Mouse (Mus musculus) limb, embryonic 14.5 days (tissue): ENCODE measurements around the gene Spata20. TPM values are rescaled to one million over a fixed set of nuclear protein-coding genes. Genes with fewer than 3 reads are reported as not detected.
A peak's percentile ranks its signal among the peaks of the same experiment; 100 is the strongest.

Source experiments
- ATAC-seq: fragments of 200-750 bp; cut with Nextera tagmentation; 2 replicates; pipeline ENCODE4 v1.8.0; 2017; ENCODE audit warnings: low read depth, moderate number of reproducible peaks, moderate TSS enrichment; ENCODE audit not compliant: low FRiP score
- DNase-seq: peaks from one replicate; pipeline ENCODE4 v3.0.0-alpha.2; 2015; ENCODE audit warnings: low spot score
- H3K27ac ChIP-seq: fragments of 300-500 bp; sonication (generic); replicated peaks from 2 replicates; pipeline ENCODE4 v1.5.1; 2014; ENCODE audit warnings: low read depth, mild to moderate bottlenecking, low read length, moderate library complexity, mixed read lengths
- H3K27me3 ChIP-seq: fragments of 300-500 bp; sonication (generic); 2 replicates; pipeline ENCODE4 v1.6.1; 2014; ENCODE audit warnings: low read length, mixed read lengths; ENCODE audit not compliant: control insufficient read depth, insufficient read depth
- H3K36me3 ChIP-seq: fragments of 300-500 bp; sonication (generic); 2 replicates; pipeline ENCODE4 v1.6.1; 2014; ENCODE audit warnings: mild to moderate bottlenecking, low read length, moderate library complexity, mixed read lengths; ENCODE audit not compliant: control insufficient read depth, insufficient read depth
- H3K4me1 ChIP-seq: fragments of 300-500 bp; sonication (generic); 2 replicates; pipeline ENCODE4 v1.6.1; 2014; ENCODE audit warnings: antibody characterized with exemption, low read length, mixed read lengths; ENCODE audit not compliant: control insufficient read depth, insufficient read depth
- H3K4me2 ChIP-seq: fragments of 300-500 bp; sonication (generic); replicated peaks from 2 replicates; pipeline ENCODE4 v1.6.1; 2014; ENCODE audit warnings: low read depth, mild to moderate bottlenecking, low read length, moderate library complexity; ENCODE audit not compliant: severe bottlenecking
- H3K4me3 ChIP-seq: fragments of 300-500 bp; sonication (generic); replicated peaks from 2 replicates; pipeline ENCODE4 v1.5.1; 2014; ENCODE audit warnings: low read length
- H3K9ac ChIP-seq: fragments of 300-500 bp; sonication (generic); 2 replicates; pipeline ENCODE4 v1.6.1; 2014; ENCODE audit warnings: mild to moderate bottlenecking, low read depth, low read length, moderate library complexity; ENCODE audit not compliant: severe bottlenecking
- H3K9me3 ChIP-seq: fragments of 300-500 bp; sonication (generic); 2 replicates; pipeline ENCODE4 v1.6.1; 2016; ENCODE audit warnings: low read length; ENCODE audit not compliant: control insufficient read depth
- POLR2A ChIP-seq: fragments of 200-500 bp; IDR thresholded peaks from 2 replicates; pipeline ENCODE4 v1.8.0; 2012; ENCODE audit warnings: inconsistent platforms, mild to moderate bottlenecking, moderate library complexity, borderline replicate concordance; ENCODE audit not compliant: insufficient read depth, insufficient read length; ENCODE audit errors: extremely low read depth
- WGBS: fragments of 180-500 bp; shearing (Covaris S2); extraction: QIAGEN DNeasy Blood & Tissue Kit; methylation state at CpG from one replicate; pipeline ENCODE4 v1.1.7; 2014; 5-methylcytosine and 5-hydroxymethylcytosine counted together
- polyA plus RNA-seq, 2 experiments: library from polyadenylated mRNA; depleted of rRNA in 1 of 2; stranded (reverse) in 1 of 2; unstranded in 1 of 2; fragments of >200 nt; fragmentation: Nextera tagmentation in 1 of 2; extraction: Ambion mirVana in 1 of 2; gene quantifications; 2 replicates each; pipeline versions ENCODE4 v1.2.1 to v1.2.3; 2012 to 2014

Spata20 gene
- polyA plus RNA-seq, 2 experiments = 0.14 to 0.16 TPM

DNA sequence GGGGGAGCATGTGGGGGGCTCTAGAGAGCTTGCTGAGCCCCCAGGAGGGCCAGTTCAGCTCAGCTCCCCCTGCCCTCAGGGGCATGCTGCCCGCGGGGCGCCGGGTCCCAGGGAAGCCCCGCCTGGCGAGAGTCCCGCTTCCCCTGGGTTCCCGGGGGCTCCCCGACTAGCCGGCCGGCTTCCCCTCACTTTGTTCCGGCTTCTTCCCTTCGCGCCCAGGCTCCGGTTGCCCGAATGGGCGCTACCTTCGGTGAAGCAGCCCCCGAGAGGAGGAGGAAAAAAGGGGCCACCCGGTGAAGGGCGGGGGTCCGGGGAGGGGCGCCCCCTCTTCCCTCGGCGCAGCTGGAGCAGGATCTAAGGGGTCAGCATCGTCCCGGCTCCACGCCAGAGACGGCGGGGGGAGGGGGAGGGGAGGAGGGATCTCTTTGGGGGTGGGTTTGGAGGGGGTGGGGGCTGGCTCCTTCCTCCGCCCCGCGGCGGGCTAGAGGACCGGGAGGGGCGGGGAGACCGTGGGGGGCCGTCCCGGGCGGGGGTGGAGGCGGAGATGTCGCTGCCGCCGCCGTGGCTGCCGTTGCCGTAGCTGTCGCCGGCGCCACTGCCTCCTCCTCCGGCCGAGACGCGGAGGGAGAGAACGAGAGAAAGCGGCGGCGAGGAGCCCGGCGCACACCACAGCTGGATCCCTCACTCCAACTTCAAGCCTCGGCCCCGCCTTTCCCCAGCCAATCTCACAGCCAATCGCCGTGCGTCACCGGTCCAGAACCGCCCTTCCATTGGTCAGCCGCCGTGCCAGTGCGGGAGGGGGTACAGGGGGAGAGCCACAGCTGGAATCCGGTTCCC, 12.1 kb downstream of the Spata20 start, which contains the start of gene Cacna1g:
TSS of gene Cacna1g (minus strand) at position 492 of the 837 bp plus-strand sequence.
- Histone ChIP-seq H3K27ac (peak within 1 kb of the TSS; percentile 96), H3K36me3 (no peaks in the 10 kb centered on the region), H3K4me1 (peaks cover 32% of the 10 kb centered on the region), H3K27me3 (no peaks in the 10 kb centered on the region), H3K4me3 (peak within 1 kb of the TSS; percentile 96), H3K9me3 (no peaks in the 10 kb centered on the region), H3K9ac (peak within 1 kb of the TSS; percentile 95), H3K4me2 (peak within 1 kb of the TSS; percentile 64)
- DNase-seq = peak; percentile 96
- under 1% methylated on average over 22 of the region's 71 CpGs for WGBS
- ATAC-seq = peak; percentile 95
- 0 out of 2 replicates have a peak, but pooled peaks have one; percentile 65 for TF ChIP-seq POLR2A

DNA sequence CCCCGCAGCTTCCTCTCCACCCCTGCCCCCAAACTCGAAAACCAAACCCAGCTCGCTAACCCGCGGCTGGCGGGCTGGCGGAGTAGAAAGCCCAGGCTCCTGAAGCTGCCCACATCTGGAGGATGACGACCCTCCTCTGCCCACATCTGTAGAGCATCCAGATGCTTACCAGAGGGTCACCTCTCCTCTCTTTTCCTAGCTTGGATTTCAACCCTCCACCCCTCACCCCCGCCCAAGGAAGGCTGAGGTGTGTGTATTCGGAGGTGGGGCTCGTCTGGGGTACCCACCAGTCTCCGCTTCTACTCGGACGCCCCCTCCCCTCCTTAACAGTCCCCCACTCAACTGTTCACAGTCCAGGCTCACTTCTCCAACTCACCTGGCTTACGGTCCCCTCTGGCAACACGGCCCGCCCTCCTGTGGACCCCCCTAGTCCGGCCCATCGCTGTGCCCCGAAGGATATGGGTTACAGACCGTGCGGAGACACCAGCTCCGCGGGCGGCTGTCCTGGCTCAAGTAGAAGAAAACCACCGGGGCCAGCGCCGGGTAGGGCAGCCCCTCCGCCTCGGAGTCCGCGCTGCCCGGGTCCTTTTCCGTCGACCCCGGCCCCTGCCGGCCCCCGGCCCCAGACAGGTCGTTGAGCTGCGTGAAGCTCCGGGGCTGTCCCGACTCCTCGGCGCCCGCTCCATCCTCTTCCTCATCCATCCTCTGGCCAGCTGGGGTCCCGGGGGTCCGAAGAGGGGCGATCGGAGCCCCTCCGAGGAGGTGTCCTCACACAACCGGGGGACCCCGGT, 12.9 kb downstream of the Spata20 start:
- no peaks in the 10 kb centered on the region for H3K36me3 ChIP-seq
- WGBS = 2% methylated on average over 39 of the region's 52 CpGs
- ATAC-seq = no peak

DNA sequence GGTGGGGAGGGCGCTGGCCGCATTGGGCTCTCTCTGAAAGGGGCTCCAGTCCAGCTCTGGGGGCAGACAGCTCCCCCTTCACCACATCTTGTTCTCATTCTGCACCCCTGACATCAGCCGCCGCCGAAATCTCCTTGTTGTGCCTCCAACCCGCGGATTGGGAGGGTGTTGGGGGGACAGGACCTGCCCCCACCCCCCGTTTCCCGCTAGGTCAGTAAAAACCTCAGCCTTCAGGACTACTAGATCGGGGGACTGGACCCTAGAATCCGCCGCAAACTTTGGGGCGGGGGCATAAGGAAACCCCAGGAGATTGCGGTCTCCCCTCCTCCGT, 13.4 kb downstream of the Spata20 start:
- WGBS = 1% methylated on average over 15 of the region's 15 CpGs
- peak overlapping the region; percentile 64 for H3K4me2 ChIP-seq
- peak overlapping the region; percentile 95 for H3K9ac ChIP-seq
- 0 out of 2 replicates have a peak, but pooled peaks cover 3% of the 10 kb centered on the region for H3K36me3 ChIP-seq
- H3K27me3 ChIP-seq = no peaks in the 10 kb centered on the region
- ATAC-seq (no peak), DNase-seq (peak; percentile 56)
- H3K9me3 ChIP-seq = no peaks in the 10 kb centered on the region
- peak overlapping the region; percentile 96 for H3K4me3 ChIP-seq
- peaks cover 46% of the 10 kb centered on the region for H3K4me1 ChIP-seq
- peak overlapping the region; percentile 96 for H3K27ac ChIP-seq
- TF ChIP-seq POLR2A = no peak

More for the DNA sequence above, 12.9 kb downstream of the Spata20 start:
- H3K4me2 ChIP-seq = peak overlapping the region; percentile 64
- DNase-seq = no peak
- TF ChIP-seq POLR2A = no peak
- H3K9ac ChIP-seq = peak overlapping the region; percentile 95
- H3K27ac ChIP-seq = peak overlapping the region; percentile 96
- no peaks in the 10 kb centered on the region for H3K27me3 ChIP-seq
- H3K4me1 ChIP-seq = peaks cover 41% of the 10 kb centered on the region
- H3K9me3 ChIP-seq = no peaks in the 10 kb centered on the region
- H3K4me3 ChIP-seq = peak overlapping the region; percentile 96

DNA sequence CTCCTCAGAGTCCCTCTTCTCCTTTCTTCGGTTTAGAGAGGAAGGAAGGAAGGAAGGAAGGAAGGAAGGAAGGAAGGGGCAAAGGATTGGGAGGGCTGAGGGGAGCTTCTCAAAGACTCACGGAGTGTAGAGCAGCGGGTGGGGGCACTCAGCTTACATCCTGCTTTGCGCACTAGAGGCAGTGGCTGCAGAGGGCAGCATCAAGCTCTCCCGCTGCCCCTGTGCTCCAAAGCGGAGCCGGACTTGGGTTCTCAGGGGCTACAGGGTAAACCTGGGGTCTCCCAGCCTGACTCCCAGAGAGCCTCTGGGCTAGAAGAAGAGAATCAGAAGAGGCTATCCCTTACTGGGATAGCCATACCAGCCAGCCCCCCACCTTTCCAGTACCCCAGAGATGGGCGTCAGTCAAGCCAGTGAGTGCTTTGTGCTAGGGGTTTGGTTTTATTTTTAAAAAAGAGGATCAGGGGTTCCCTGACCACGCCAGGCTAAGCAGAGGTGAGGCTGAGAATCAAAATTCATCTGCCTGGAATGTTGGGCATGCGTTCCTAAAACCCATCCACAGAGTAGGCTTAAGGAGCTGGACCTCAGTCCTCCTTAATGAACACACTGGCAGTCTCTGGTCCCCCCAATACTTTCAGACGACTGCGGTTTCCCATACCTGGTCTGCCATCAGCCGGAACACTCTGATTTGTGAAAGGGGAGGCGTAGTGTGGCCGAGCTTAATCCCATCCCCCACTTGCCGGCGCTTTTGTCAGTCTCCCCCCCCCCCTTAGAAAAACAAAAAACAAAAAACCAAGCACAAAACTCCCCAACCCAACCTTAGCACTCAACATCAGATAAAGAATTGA, 14.0 kb downstream of the Spata20 start:
- Histone ChIP-seq H3K36me3 (0 out of 2 replicates have a peak, but pooled peaks cover 3% of the 10 kb centered on the region), H3K27ac (peak overlapping the region; percentile 96), H3K9ac (peak overlapping the region; percentile 95), H3K4me3 (peak overlapping the region; percentile 96), H3K27me3 (no peaks in the 10 kb centered on the region), H3K4me1 (peaks cover 46% of the 10 kb centered on the region), H3K4me2 (peak overlapping the region; percentile 64), H3K9me3 (no peaks in the 10 kb centered on the region)
- 1% methylated on average over 17 of the region's 17 CpGs for WGBS
- no peak for TF ChIP-seq POLR2A
- ATAC-seq (no peak), DNase-seq (no peak)
